Mouse (Mus musculus) cerebellum, adult 2 months (tissue): ENCODE measurements around the gene Cpped1. TPM values are rescaled to one million over a fixed set of nuclear protein-coding genes. Genes with fewer than 3 reads are reported as not detected.
A peak's percentile ranks its signal among the peaks of the same experiment; 100 is the strongest.

Experiments
- DNase-seq, 2 experiments: peaks; one replicate each; pipeline ENCODE4 v3.0.0; 2021
- H3K27ac ChIP-seq: fragments of 200-500 bp; 2 replicates; pipeline ENCODE4 v1.5.1; 2012; ENCODE audit warnings: low read length, control low read depth, inconsistent platforms; ENCODE audit not compliant: insufficient read depth
- H3K27me3 ChIP-seq: fragments of 200-500 bp; 2 replicates; pipeline ENCODE4 v1.6.1; 2012; ENCODE audit warnings: inconsistent platforms, mild to moderate bottlenecking, low read length, moderate library complexity; ENCODE audit not compliant: control insufficient read depth, insufficient read depth
- H3K4me1 ChIP-seq: fragments of 200-500 bp; 2 replicates; pipeline ENCODE4 v1.6.1; 2011; ENCODE audit warnings: low read length; ENCODE audit not compliant: control insufficient read depth, insufficient read depth
- H3K4me3 ChIP-seq: fragments of 200-500 bp; replicated peaks from 2 replicates; pipeline ENCODE3; 2011; ENCODE audit warnings: mild to moderate bottlenecking, low read depth, low read length, control low read depth; ENCODE audit not compliant: insufficient read depth
- CTCF ChIP-seq: fragments of 200-500 bp; IDR thresholded peaks from 2 replicates; pipeline ENCODE4 v1.5.1; 2011; ENCODE audit warnings: low read depth, mild to moderate bottlenecking, control low read depth, low read length, moderate library complexity, borderline replicate concordance; ENCODE audit not compliant: insufficient read depth
- POLR2A ChIP-seq: fragments of 200-500 bp; IDR thresholded peaks from 2 replicates; pipeline ENCODE4 v1.6.1; 2011; ENCODE audit warnings: low read length, control low read depth, borderline replicate concordance; ENCODE audit not compliant: insufficient read depth
- whole genome bisulfite sequencing: fragments of 180-500 bp; shearing (Covaris S2); methylation state at CpG from one replicate; pipeline ENCODE4 v1.1.7; 2018; 5-methylcytosine and 5-hydroxymethylcytosine counted together
- polyA plus RNA-seq: library from polyadenylated mRNA; depleted of rRNA; stranded (reverse); fragments of >200 nt; gene quantifications from 2 replicates; pipeline ENCODE4 v1.2.3, GENCODE M21; 2012

Cpped1 gene
- polyA plus RNA-seq, 1 experiment, result 19.8 TPM

DNA sequence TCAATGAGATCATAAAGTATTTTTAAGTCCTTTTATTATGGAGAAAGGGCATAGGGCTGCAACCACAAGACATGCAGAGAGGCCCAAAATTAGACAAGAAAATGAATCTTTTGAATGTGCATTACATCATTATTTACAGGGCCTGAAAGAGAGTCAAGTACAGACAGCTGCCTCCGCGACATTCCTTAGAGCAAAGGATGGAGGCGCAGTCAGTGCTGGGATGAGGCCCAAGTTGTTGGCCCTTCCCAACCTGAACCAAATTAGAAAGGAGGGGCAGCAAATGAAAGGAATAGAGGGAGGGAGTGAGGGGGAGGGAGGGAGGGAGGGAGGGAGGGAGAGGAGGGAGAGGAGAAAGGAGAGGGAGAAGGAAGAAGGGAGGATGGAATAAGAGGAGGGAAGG, 132.7 kb downstream of the Cpped1 start:
- Histone ChIP-seq H3K4me1 (peaks cover 10% of the 10 kb centered on the region), H3K27me3 (no peaks in the 10 kb centered on the region), H3K27ac (no peak overlapping the region), H3K4me3 (no peak overlapping the region)
- 64% methylated on average over 3 of the region's 3 CpGs for WGBS
- TF ChIP-seq POLR2A, result no peak
- TF ChIP-seq CTCF, result no peak
- no peak for DNase-seq

DNA sequence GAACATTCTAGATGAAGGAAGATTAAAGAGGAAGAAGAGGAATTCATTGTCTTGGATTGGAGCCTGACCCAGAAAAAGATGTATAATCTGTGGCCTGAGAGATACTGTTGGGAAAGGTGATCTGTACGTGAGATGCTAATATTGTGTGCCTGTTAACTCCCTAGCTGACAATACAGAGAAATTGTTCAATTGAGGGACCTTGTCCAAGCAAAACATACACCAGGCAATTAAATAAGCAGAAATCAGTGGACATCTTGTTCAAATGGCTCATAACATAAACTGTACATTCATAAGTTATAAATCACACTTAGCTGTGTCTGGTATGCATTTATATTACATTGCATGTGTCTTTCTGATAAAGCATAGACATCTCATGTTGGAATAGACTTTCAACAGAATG, 134.9 kb downstream of the Cpped1 start:
- no peak for DNase-seq
- WGBS, result 74% methylated on average over 1 of the region's 1 CpGs
- TF ChIP-seq POLR2A (no peak), CTCF (no peak)

GRCm38 (mm10) chr16:11772318-11772717, 136.9 kb downstream of the Cpped1 start:
- 55% methylated on average over 2 of the region's 2 CpGs for WGBS
- no peaks in the 10 kb centered on the region for H3K27me3 ChIP-seq
- DNase-seq, result peak in 1 of 2 experiments; percentile 21
- H3K27ac ChIP-seq, result no peak overlapping the region
- no peak for TF ChIP-seq CTCF
- TF ChIP-seq POLR2A, result no peak
- H3K4me3 ChIP-seq, result no peak overlapping the region
- H3K4me1 ChIP-seq, result no peaks in the 10 kb centered on the region

More for the DNA sequence above, 134.9 kb downstream of the Cpped1 start:
- Histone ChIP-seq H3K27me3 (no peaks in the 10 kb centered on the region), H3K4me3 (no peak overlapping the region), H3K27ac (no peak overlapping the region), H3K4me1 (peaks cover 7% of the 10 kb centered on the region)

- WGBS, result 76% methylated on average over 7 of the region's 7 CpGs
- Histone ChIP-seq H3K4me1 (peaks cover 10% of the 10 kb centered on the region), H3K4me3 (no peak overlapping the region), H3K27ac (no peak overlapping the region), H3K27me3 (no peaks in the 10 kb centered on the region)
- DNase-seq, result no peak
- TF ChIP-seq CTCF (no peak), POLR2A (no peak)
Observed at GRCm38 (mm10) chr16:11757951-11758350, 151.3 kb downstream of the Cpped1 start.

- no peak overlapping the region for H3K4me3 ChIP-seq
- TF ChIP-seq CTCF, result no peak
- no peak for TF ChIP-seq POLR2A
- WGBS, result 92% methylated on average over 8 of the region's 8 CpGs
- DNase-seq, result peak in 1 of 2 experiments; percentile 3
- no peaks in the 10 kb centered on the region for H3K27me3 ChIP-seq
- H3K27ac ChIP-seq, result no peak overlapping the region
- H3K4me1 ChIP-seq, result peaks cover 10% of the 10 kb centered on the region
Observed at GRCm38 (mm10) chr16:11757471-11757870, 151.8 kb downstream of the Cpped1 start.

DNA sequence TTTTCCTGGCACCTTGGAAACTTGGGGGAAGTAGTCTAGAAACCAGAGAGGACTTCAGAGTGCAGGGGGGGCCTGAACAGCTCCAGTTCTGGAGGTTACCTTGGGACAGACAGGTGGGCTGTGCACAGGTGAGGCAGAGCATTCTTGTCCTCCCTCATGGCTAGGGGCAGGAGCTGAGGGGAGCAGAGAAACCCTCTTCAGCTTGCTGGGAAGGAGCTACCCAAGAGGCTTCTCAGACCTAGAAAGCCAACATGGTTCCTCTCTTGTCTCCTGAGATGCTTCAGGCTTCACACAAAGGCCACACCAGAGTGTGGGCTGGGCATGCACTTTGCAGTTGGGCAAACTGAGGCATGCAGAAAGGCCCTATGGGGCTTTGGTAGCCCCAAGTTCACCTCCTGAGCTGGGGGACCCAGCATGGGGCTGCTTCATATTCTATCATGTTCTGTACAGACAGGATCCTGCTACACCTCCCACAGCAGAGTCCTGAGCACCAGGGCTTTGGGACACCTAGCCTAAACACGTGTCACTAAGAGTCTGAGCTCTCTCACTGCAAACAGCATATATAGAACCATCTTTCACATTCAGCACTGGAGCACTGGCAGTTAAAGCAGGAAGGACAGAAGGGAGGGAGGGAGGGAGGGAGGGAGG, 152.5 kb downstream of the Cpped1 start:
- TF ChIP-seq POLR2A (no peak), CTCF (no peak)

GRCm38 (mm10) chr16:11755281-11756066, 153.8 kb downstream of the Cpped1 start:
- TF ChIP-seq POLR2A (no peak), CTCF (no peak)
- Histone ChIP-seq H3K4me3 (no peak overlapping the region), H3K4me1 (peaks cover 10% of the 10 kb centered on the region), H3K27me3 (no peaks in the 10 kb centered on the region), H3K27ac (no peak overlapping the region)
- DNase-seq, result peak in 1 of 2 experiments; percentile 14
- 51% methylated on average over 9 of the region's 9 CpGs for WGBS

More for the DNA sequence above, 152.5 kb downstream of the Cpped1 start:
- Histone ChIP-seq H3K27me3 (no peaks in the 10 kb centered on the region), H3K27ac (no peak overlapping the region), H3K4me3 (no peak overlapping the region), H3K4me1 (peaks cover 10% of the 10 kb centered on the region)
- peak in 1 of 2 experiments; percentile 7 for DNase-seq
- WGBS, result 78% methylated on average over 1 of the region's 1 CpGs
